Mouse (Mus musculus) lung, embryonic 16.5 days (tissue): ENCODE results near the gene Lrrc73. TPM values are rescaled to one million over a fixed set of nuclear protein-coding genes. Genes with fewer than 3 reads are reported as not detected.

ENCODE experiments used
- ATAC-seq: fragments of 200-750 bp; cut with Nextera tagmentation; 2 replicates; pipeline ENCODE4 v1.8.0; 2017; ENCODE audit warnings: low read depth, mild to moderate bottlenecking, moderate library complexity
- H3K27ac ChIP-seq: fragments of 300-500 bp; sonication (generic); 2 replicates; pipeline ENCODE4 v1.5.1; 2014; ENCODE audit warnings: mild to moderate bottlenecking, control low read depth, low read length
- H3K27me3 ChIP-seq: fragments of 300-500 bp; sonication (generic); 2 replicates; pipeline ENCODE4 v1.6.1; 2014; ENCODE audit warnings: low read depth, low read length, mixed read lengths; ENCODE audit not compliant: control insufficient read depth, insufficient read depth
- H3K36me3 ChIP-seq: fragments of 300-500 bp; sonication (generic); 2 replicates; pipeline ENCODE4 v1.6.1; 2014; ENCODE audit warnings: low read length; ENCODE audit not compliant: control insufficient read depth, insufficient read depth
- H3K4me1 ChIP-seq: fragments of 300-500 bp; sonication (generic); replicated peaks from 2 replicates; pipeline ENCODE4 v1.6.1; 2014; ENCODE audit warnings: low read length, mixed read lengths; ENCODE audit not compliant: control insufficient read depth, insufficient read depth
- H3K4me2 ChIP-seq: fragments of 300-500 bp; sonication (generic); 2 replicates; pipeline ENCODE4 v1.6.1; 2014; ENCODE audit warnings: low read depth, low read length, control low read depth
- H3K4me3 ChIP-seq: fragments of 300-500 bp; sonication (generic); 2 replicates; pipeline ENCODE4 v1.5.1; 2014; ENCODE audit warnings: mild to moderate bottlenecking, low read length, control low read depth
- H3K9ac ChIP-seq: fragments of 300-500 bp; sonication (generic); 2 replicates; pipeline ENCODE4 v1.6.1; 2014; ENCODE audit warnings: low read length, control low read depth
- H3K9me3 ChIP-seq: fragments of 300-500 bp; sonication (generic); 2 replicates; pipeline ENCODE4 v1.6.1; 2016; ENCODE audit warnings: low read length; ENCODE audit not compliant: control insufficient read depth
- WGBS: fragments of 180-500 bp; shearing (Covaris S2); extraction: QIAGEN DNeasy Blood & Tissue Kit; methylation state at CpG from one replicate; pipeline ENCODE4 v1.1.7; 2014; 5-methylcytosine and 5-hydroxymethylcytosine counted together
- polyA plus RNA-seq: library from polyadenylated mRNA; unstranded; fragments of >200 nt; fragmentation: Nextera tagmentation; extraction: Ambion mirVana; gene quantifications from 2 replicates; pipeline ENCODE4 v1.2.1, GENCODE M21; 2015

Lrrc73 gene
- polyA plus RNA-seq: 0.69 and 0.93 TPM in 2 replicates

- Histone ChIP-seq H3K9ac (peak within 1 kb of the TSS; percentile 66), H3K4me2 (peak within 1 kb of the TSS; percentile 100), H3K9me3 (peaks cover 5% of the 10 kb centered on the region; the same call in 1 of the 2 replicates), H3K27ac (no peak within 1 kb of the TSS), H3K4me1 (peaks cover 12% of the 10 kb centered on the region), H3K4me3 (peak within 1 kb of the TSS; percentile 71), H3K27me3 (peaks cover 16% of the 10 kb centered on the region), H3K36me3 (peaks cover 35% of the 10 kb centered on the region)
- WGBS: 2% methylated on average over 41 of the region's 48 CpGs
- ATAC-seq: peak; percentile 87
Measured at GRCm38 (mm10) chr17:46253452-46254084, at the start of gene Lrrc73. TSS of gene Lrrc73 (plus strand) at chr17:46253531.

GRCm38 (mm10) chr17:46206676-46207075 is 46.7 kb upstream of the Lrrc73 start:
- Histone ChIP-seq H3K4me1 (peaks cover 12% of the 10 kb centered on the region), H3K4me2 (no peak overlapping the region), H3K36me3 (peaks cover 43% of the 10 kb centered on the region), H3K4me3 (no peak overlapping the region), H3K27me3 (no peaks in the 10 kb centered on the region), H3K9me3 (no peaks in the 10 kb centered on the region), H3K9ac (no peak overlapping the region), H3K27ac (no peak overlapping the region)
- ATAC-seq: no peak

GRCm38 (mm10) chr17:46210550-46210949 is 42.8 kb upstream of the Lrrc73 start:
- no peak for ATAC-seq
- 79% methylated on average over 3 of the region's 3 CpGs for WGBS
- Histone ChIP-seq H3K27ac (no peak overlapping the region), H3K9ac (no peak overlapping the region), H3K9me3 (no peaks in the 10 kb centered on the region), H3K4me1 (no peaks in the 10 kb centered on the region), H3K27me3 (no peaks in the 10 kb centered on the region), H3K36me3 (peaks cover 60% of the 10 kb centered on the region), H3K4me3 (no peak overlapping the region), H3K4me2 (no peak overlapping the region)

GRCm38 (mm10) chr17:46221601-46222000 is 31.7 kb upstream of the Lrrc73 start:
- peaks cover 59% of the 10 kb centered on the region for H3K36me3 ChIP-seq
- no peak overlapping the region for H3K9ac ChIP-seq
- H3K27ac ChIP-seq: no peak overlapping the region
- 77% methylated on average over 3 of the region's 3 CpGs for WGBS
- no peak overlapping the region for H3K4me3 ChIP-seq
- ATAC-seq: no peak
- no peaks in the 10 kb centered on the region for H3K27me3 ChIP-seq
- H3K4me2 ChIP-seq: no peak overlapping the region
- H3K9me3 ChIP-seq: no peaks in the 10 kb centered on the region
- H3K4me1 ChIP-seq: no peaks in the 10 kb centered on the region

- H3K9me3 ChIP-seq: no peaks in the 10 kb centered on the region
- 86% methylated on average over 7 of the region's 7 CpGs for WGBS
- no peaks in the 10 kb centered on the region for H3K4me1 ChIP-seq
Measured at GRCm38 (mm10) chr17:46227576-46227975, 25.8 kb upstream of the Lrrc73 start.

GRCm38 (mm10) chr17:46236067-46236466 is 17.3 kb upstream of the Lrrc73 start:
- Histone ChIP-seq H3K9me3 (no peaks in the 10 kb centered on the region), H3K9ac (no peak overlapping the region), H3K27ac (no peak overlapping the region), H3K4me1 (no peaks in the 10 kb centered on the region), H3K27me3 (no peaks in the 10 kb centered on the region), H3K4me2 (no peak overlapping the region), H3K4me3 (no peak overlapping the region), H3K36me3 (peaks cover 34% of the 10 kb centered on the region)
- no peak for ATAC-seq
- WGBS: 78% methylated on average over 1 of the region's 1 CpGs

More at GRCm38 (mm10) chr17:46227576-46227975, 25.8 kb upstream of the Lrrc73 start:
- Histone ChIP-seq H3K36me3 (peaks cover 59% of the 10 kb centered on the region), H3K4me2 (no peak overlapping the region), H3K9ac (no peak overlapping the region), H3K27ac (no peak overlapping the region), H3K27me3 (no peaks in the 10 kb centered on the region), H3K4me3 (no peak overlapping the region)
- no peak for ATAC-seq

GRCm38 (mm10) chr17:46237079-46237478 is 16.3 kb upstream of the Lrrc73 start:
- H3K4me2 ChIP-seq: no peak overlapping the region
- no peaks in the 10 kb centered on the region for H3K27me3 ChIP-seq
- no peak overlapping the region for H3K27ac ChIP-seq
- no peak overlapping the region for H3K9ac ChIP-seq
- no peak overlapping the region for H3K4me3 ChIP-seq
- 87% methylated on average over 6 of the region's 6 CpGs for WGBS
- peaks cover 2% of the 10 kb centered on the region; the same call in 1 of the 2 replicates for H3K4me1 ChIP-seq
- no peak for ATAC-seq
- peaks cover 38% of the 10 kb centered on the region for H3K36me3 ChIP-seq
- no peaks in the 10 kb centered on the region for H3K9me3 ChIP-seq

- Histone ChIP-seq H3K36me3 (peaks cover 38% of the 10 kb centered on the region), H3K9ac (no peak overlapping the region), H3K27me3 (no peaks in the 10 kb centered on the region), H3K4me1 (peaks cover 3% of the 10 kb centered on the region; the same call in 1 of the 2 replicates), H3K27ac (no peak overlapping the region), H3K4me3 (no peak overlapping the region), H3K9me3 (no peaks in the 10 kb centered on the region), H3K4me2 (no peak overlapping the region)
- no peak for ATAC-seq
- WGBS: 87% methylated on average over 5 of the region's 5 CpGs
Measured at GRCm38 (mm10) chr17:46237480-46237879, 15.9 kb upstream of the Lrrc73 start.

GRCm38 (mm10) chr17:46239516-46240114 is 13.7 kb upstream of the Lrrc73 start:
- no peak overlapping the region for H3K4me3 ChIP-seq
- no peak overlapping the region for H3K4me2 ChIP-seq
- H3K27me3 ChIP-seq: no peaks in the 10 kb centered on the region
- H3K9ac ChIP-seq: no peak overlapping the region
- H3K36me3 ChIP-seq: peaks cover 38% of the 10 kb centered on the region
- no peaks in the 10 kb centered on the region for H3K9me3 ChIP-seq
- ATAC-seq: no peak
- H3K4me1 ChIP-seq: peaks cover 7% of the 10 kb centered on the region; the same call in 1 of the 2 replicates
- WGBS: 78% methylated on average over 15 of the region's 15 CpGs
- H3K27ac ChIP-seq: no peak overlapping the region
